ENCODE assay signal across 9 mouse cellular contexts in genomic region chr2:26019923-26020322, GRCm38 (mm10). TPM values are rescaled to one million over a fixed set of nuclear protein-coding genes. Genes with fewer than 3 reads are reported as not detected.
A peak's percentile ranks its signal among the peaks of the same experiment; 100 is the strongest.
DNase-seq lines count a peak whose midpoint lies in the region; ATAC-seq and TF ChIP-seq lines count a peak whose summit lies in the region.
"Had no signal": no experiment of that assay in that cellular context is flagged by ENCODE, and none has a peak within 500 bp of the region (broad histone marks: within the 10 kb centered on the region; RNA-seq: fewer than 3 reads in every experiment).

No protein-coding gene starts in this region.

- peaks cover 12% of the 10 kb centered on the region; the same call in 1 of the 2 replicates for H3K36me3 ChIP-seq in heart, embryonic 15.5 days
- no peaks in the 10 kb centered on the region; the same call in 1 of the 2 replicates for H3K36me3 ChIP-seq in forebrain, embryonic 16.5 days (ENCODE audit: control insufficient read depth, insufficient read depth)
- H3K36me3 ChIP-seq in liver, embryonic 14.5 days (replicated peaks; ENCODE audit: control insufficient read depth, insufficient read depth, low read depth), result peaks cover 39% of the 10 kb centered on the region
- peaks cover 5% of the 10 kb centered on the region; the same call in 1 of the 2 replicates for H3K36me3 ChIP-seq in thymus, adult 2 months (ENCODE audit: control insufficient read depth, insufficient read depth, low read length)

- DNase-seq in heart, postnatal 25 days (ENCODE audit: low spot score), result no peak
- no peak for DNase-seq in liver, embryonic 14.5 days (ENCODE audit: low read depth in 3 of 3, low spot score in 3 of 3)
- no peak for DNase-seq in thymus, adult 2 months
- DNase-seq in gastrocnemius, adult 8-10 months (ENCODE audit: low spot score in 2 of 2), result no peak
- DNase-seq in gastrocnemius, postnatal 14 days, result no peak
- DNase-seq: cerebellum, adult 18-20 months had no signal

- H3K4me2 ChIP-seq in heart, embryonic 15.5 days, result peak overlapping the region; percentile 84
- peak overlapping the region; percentile 89; the same call in 1 of the 2 replicates for H3K4me2 ChIP-seq in forebrain, embryonic 16.5 days (ENCODE audit: low read length)
- H3K4me2 ChIP-seq in liver, embryonic 14.5 days (ENCODE audit: low read depth), result peak overlapping the region; percentile 100

- ATAC-seq in heart, embryonic 15.5 days (replicated peaks; ENCODE audit: insufficient number of reproducible peaks, insufficient read depth, low FRiP score, low read depth), result no peak
- no peak for ATAC-seq in forebrain, embryonic 16.5 days
- peak; percentile 24 for ATAC-seq in liver, embryonic 14.5 days (ENCODE audit: insufficient read depth)

- H3K4me1 ChIP-seq in heart, embryonic 15.5 days (replicated peaks), result peaks cover 35% of the 10 kb centered on the region
- peaks cover 10% of the 10 kb centered on the region; the same call in 1 of the 2 replicates for H3K4me1 ChIP-seq in brown adipose tissue, adult 24 weeks (ENCODE audit: control insufficient read depth, insufficient read depth, insufficient read length, low read length)
- peaks cover 17% of the 10 kb centered on the region for H3K4me1 ChIP-seq in forebrain, embryonic 16.5 days (replicated peaks; ENCODE audit: control insufficient read depth, insufficient read depth, low read length)
- H3K4me1 ChIP-seq in liver, embryonic 14.5 days (replicated peaks; ENCODE audit: control insufficient read depth in 2 of 2, insufficient read depth in 2 of 2, low read length in 1 of 2), result peaks cover 39 to 52% of the 10 kb centered on the region in 2 experiments
- H3K4me1 ChIP-seq in thymus, adult 2 months (replicated peaks; ENCODE audit: control insufficient read depth, insufficient read depth, low read length), result peaks cover 9% of the 10 kb centered on the region

- H3K4me3 ChIP-seq in heart, embryonic 15.5 days, result peak overlapping the region; percentile 91
- H3K4me3 ChIP-seq in brown adipose tissue, adult 24 weeks (ENCODE audit: insufficient read depth, low read depth, low read length), result peak overlapping the region; percentile 80
- no peak overlapping the region for H3K4me3 ChIP-seq in forebrain, embryonic 16.5 days (replicated peaks; ENCODE audit: low read length)
- peak overlapping the region; percentile 94 to 98 for H3K4me3 ChIP-seq in liver, embryonic 14.5 days (ENCODE audit: insufficient read depth in 1 of 2, low read depth in 2 of 2, low read length in 2 of 2)
- no peak overlapping the region for H3K4me3 ChIP-seq in thymus, adult 2 months (ENCODE audit: control insufficient read depth, insufficient read depth, low read length)

- intact Hi-C loops in heart, postnatal 25 days (cut with DNase I), result loop anchor here (2.0 to 10.0 kb wide), 3 partner anchors 35 to 185 kb away; partner anchors contain the start of gene Nacc2
- intact Hi-C loops in gastrocnemius, postnatal 14 days (cut with DNase I; ENCODE audit: low total_unique reads), result no loop called here

- TF ChIP-seq EP300 in liver, embryonic 14.5 days (IDR thresholded peaks at IDR 0.05; ENCODE audit: low read depth), result no peak

- no peaks in the 10 kb centered on the region for H3K9me3 ChIP-seq in heart, embryonic 15.5 days (replicated peaks)
- no peaks in the 10 kb centered on the region for H3K9me3 ChIP-seq in forebrain, embryonic 16.5 days (ENCODE audit: control insufficient read depth, low read length)
- no peaks in the 10 kb centered on the region for H3K9me3 ChIP-seq in liver, embryonic 14.5 days (ENCODE audit: control insufficient read depth, low read length)

- TF ChIP-seq CTCF in liver, embryonic 14.5 days (IDR thresholded peaks at IDR 0.05; ENCODE audit: low read depth), result no peak
- TF ChIP-seq CTCF in thymus, adult 2 months (IDR thresholded peaks at IDR 0.05; ENCODE audit: borderline replicate concordance, control insufficient read depth, extremely low read depth, insufficient read depth, low read length, poor library complexity), result no peak

- WGBS in heart, embryonic 15.5 days, result 70% methylated on average over 3 of the region's 3 CpGs
- 85% methylated on average over 3 of the region's 3 CpGs for WGBS in forebrain, embryonic 16.5 days
- 41% methylated on average over 3 of the region's 3 CpGs for WGBS in liver, embryonic 14.5 days (ENCODE audit: insufficient replicate concordance)
- 75% methylated on average over 3 of the region's 3 CpGs for WGBS in thymus, adult 2 months

- no peaks in the 10 kb centered on the region for H3K27me3 ChIP-seq in heart, embryonic 15.5 days
- no peaks in the 10 kb centered on the region for H3K27me3 ChIP-seq in forebrain, embryonic 16.5 days (replicated peaks; ENCODE audit: control insufficient read depth, insufficient read depth, low read length)
- H3K27me3 ChIP-seq in liver, embryonic 14.5 days (ENCODE audit: control insufficient read depth, insufficient read depth, low read length), result no peaks in the 10 kb centered on the region
- H3K27me3 ChIP-seq in thymus, adult 2 months (ENCODE audit: control insufficient read depth, insufficient read depth, low read length), result no peaks in the 10 kb centered on the region

- peak overlapping the region; percentile 97 for H3K27ac ChIP-seq in heart, embryonic 15.5 days
- 0 out of 2 replicates have a peak overlapping the region, but pooled peaks have one; percentile 2 for H3K27ac ChIP-seq in brown adipose tissue, adult 24 weeks (replicated peaks; ENCODE audit: low read depth, low read length)
- no peak overlapping the region for H3K27ac ChIP-seq in forebrain, embryonic 16.5 days (ENCODE audit: low read length)
- peak overlapping the region; percentile 99 for H3K27ac ChIP-seq in liver, embryonic 14.5 days
- no peak overlapping the region for H3K27ac ChIP-seq in thymus, adult 2 months (ENCODE audit: control insufficient read depth, insufficient read depth, low read length)

- peak overlapping the region; percentile 82; the same call in 1 of the 2 replicates for H3K9ac ChIP-seq in heart, embryonic 15.5 days
- H3K9ac ChIP-seq in forebrain, embryonic 16.5 days (replicated peaks; ENCODE audit: low read depth, low read length), result no peak overlapping the region
- H3K9ac ChIP-seq in liver, embryonic 14.5 days (replicated peaks), result peak overlapping the region; percentile 93

- TF ChIP-seq POLR2A in thymus, adult 2 months (IDR thresholded peaks at IDR 0.05; ENCODE audit: control insufficient read depth, extremely low read depth, insufficient read depth, low read length, poor library complexity), result no peak

RNA-seq across cellular contexts. Expression of gene Ubac1, which starts 1.6 kb away (rescaled TPM):
- 105 and 107 TPM in 2 replicates for polyA plus RNA-seq in heart, embryonic 15.5 days (2015; fragmentation: Nextera tagmentation; extraction: Ambion mirVana)
- total RNA-seq in heart, postnatal 25 days (2021), result 10 to 100 TPM; 90.4 to 92.4 TPM
- polyA plus RNA-seq in brown adipose tissue, adult 24 weeks (2012; ENCODE audit: insufficient read depth, insufficient read length, missing spikeins), result 75.9 and 82.1 TPM in 2 replicates
- polyA plus RNA-seq in forebrain, embryonic 16.5 days (2015; fragmentation: Nextera tagmentation; extraction: Ambion mirVana), result 113 and 117 TPM in 2 replicates
- 259 and 320 TPM in 2 replicates for polyA plus RNA-seq in liver, embryonic 14.5 days (2012; rRNA removed)
- 504 and 526 TPM in 2 replicates for polyA plus RNA-seq in liver, embryonic 14.5 days (2014; fragmentation: Nextera tagmentation; extraction: Ambion mirVana)
- polyA plus RNA-seq in thymus, adult 2 months (2012; rRNA removed), result 61.9 and 66.3 TPM in 2 replicates
- total RNA-seq in gastrocnemius, adult 8-10 months (2022), result 100 to 1,000 TPM; 223 to 283 (median 240) TPM
- 100 to 1,000 TPM; 187 to 194 TPM for total RNA-seq in gastrocnemius, postnatal 14 days (2021)

RNA-seq across cellular contexts. Expression of gene Camsap1, which starts 36.8 kb away (rescaled TPM):
- polyA plus RNA-seq in heart, embryonic 15.5 days (2015; fragmentation: Nextera tagmentation; extraction: Ambion mirVana), result 11.6 and 12.8 TPM in 2 replicates
- 10 to 100 TPM; 34.2 to 36.2 TPM for total RNA-seq in heart, postnatal 25 days (2021)
- 2.4 and 8.2 TPM in 2 replicates for polyA plus RNA-seq in brown adipose tissue, adult 24 weeks (2012; ENCODE audit: insufficient read depth, insufficient read length, missing spikeins)
- polyA plus RNA-seq in forebrain, embryonic 16.5 days (2015; fragmentation: Nextera tagmentation; extraction: Ambion mirVana), result 70.2 and 75.4 TPM in 2 replicates
- 2.3 and 2.8 TPM in 2 replicates for polyA plus RNA-seq in liver, embryonic 14.5 days (2012; rRNA removed)
- 4.7 and 6.6 TPM in 2 replicates for polyA plus RNA-seq in liver, embryonic 14.5 days (2014; fragmentation: Nextera tagmentation; extraction: Ambion mirVana)
- 20.7 and 21.7 TPM in 2 replicates for polyA plus RNA-seq in thymus, adult 2 months (2012; rRNA removed)
- 10 to 100 TPM; 49.2 to 59.3 (median 51.8) TPM for total RNA-seq in gastrocnemius, adult 8-10 months (2022)
- total RNA-seq in gastrocnemius, postnatal 14 days (2021), result 10 to 100 TPM; 24.9 to 27.4 TPM

Comparison
In these comparisons a context has a peak if more than half of its experiments do, and no peak if none do; other contexts are left out.
1. H3K27ac ChIP-seq: peak in heart, embryonic 15.5 days (single experiment), brown adipose tissue, adult 24 weeks (single experiment) and liver, embryonic 14.5 days (single experiment); none in forebrain, embryonic 16.5 days (single experiment) and thymus, adult 2 months (single experiment).
2. H3K4me3 ChIP-seq: peak in heart, embryonic 15.5 days (single experiment), brown adipose tissue, adult 24 weeks (single experiment) and liver, embryonic 14.5 days (2 of 2); none in forebrain, embryonic 16.5 days (single experiment) and thymus, adult 2 months (single experiment).
3. Peak in every context shown above with its lines, with median percentiles within 50 percentile points of each other: H3K4me2 ChIP-seq.